Mouse (Mus musculus) heart, adult 2 months (tissue): ENCODE data around the gene Stard7. TPM values are rescaled to one million over a fixed set of nuclear protein-coding genes. Genes with fewer than 3 reads are reported as not detected.

Experiments used
- DNase-seq, 2 experiments: peaks; one replicate each; pipeline ENCODE4 v3.0.0; 2021
- H3K27ac ChIP-seq: fragments of 200-600 bp; 2 replicates; pipeline ENCODE4 v1.8.1; 2022
- H3K27me3 ChIP-seq: fragments of 200-500 bp; 2 replicates; pipeline ENCODE4 v1.6.1; 2012; ENCODE audit warnings: mild to moderate bottlenecking, low read length, inconsistent platforms, mixed read lengths; ENCODE audit not compliant: control insufficient read depth, insufficient read depth
- H3K36me3 ChIP-seq: fragments of 200-500 bp; 2 replicates; pipeline ENCODE4 v1.6.1; 2012; ENCODE audit warnings: low read length, inconsistent platforms; ENCODE audit not compliant: control insufficient read depth, insufficient read depth
- H3K4me1 ChIP-seq: fragments of 200-500 bp; 2 replicates; pipeline ENCODE4 v1.6.1; 2011; ENCODE audit warnings: low read length; ENCODE audit not compliant: control insufficient read depth, insufficient read depth
- H3K4me3 ChIP-seq: fragments of 200-600 bp; 2 replicates; pipeline ENCODE4 v1.8.1; 2022
- H3K79me2 ChIP-seq: fragments of 200-500 bp; replicated peaks from 2 replicates; pipeline ENCODE4 v1.6.1; 2012; ENCODE audit warnings: mild to moderate bottlenecking, inconsistent platforms, low read length, moderate library complexity, mixed read lengths; ENCODE audit not compliant: control insufficient read depth, insufficient read depth
- H3K9ac ChIP-seq: fragments of 200-500 bp; 2 replicates; pipeline ENCODE4 v1.6.1; 2012; ENCODE audit warnings: low read depth, mild to moderate bottlenecking, control low read depth, inconsistent platforms, low read length, mixed read lengths
- CTCF ChIP-seq: fragments of 200-600 bp; IDR thresholded peaks from 2 replicates; pipeline ENCODE4 v1.8.1; 2022; ENCODE audit warnings: antibody characterized with exemption, mild to moderate bottlenecking, moderate library complexity
- EP300 ChIP-seq: fragments of 200-500 bp; IDR thresholded peaks from 2 replicates; pipeline ENCODE4 v1.6.1; 2011; ENCODE audit warnings: low read depth, low read length, control low read depth; ENCODE audit not compliant: insufficient read depth
- POLR2A ChIP-seq: fragments of 200-500 bp; IDR thresholded peaks from 2 replicates; pipeline ENCODE4 v1.6.1; 2011; ENCODE audit warnings: mild to moderate bottlenecking, low read depth, low read length, control low read depth; ENCODE audit not compliant: insufficient read depth
- WGBS: fragments of 180-500 bp; shearing (Covaris S2); methylation state at CpG from one replicate; pipeline ENCODE4 v1.1.7; 2018; 5-methylcytosine and 5-hydroxymethylcytosine counted together
- intact Hi-C: fragments of 180-260 bp; cut with DNase I; formaldehyde crosslinking; loops from one replicate; pipeline ENCODE4 v1.15.1; 2025
- polyA plus RNA-seq: library from polyadenylated mRNA; depleted of rRNA; stranded (reverse); fragments of >200 nt; gene quantifications from 2 replicates; pipeline ENCODE4 v1.2.3, GENCODE M21; 2012; rRNA removed
- total RNA-seq, 2 experiments: library from RNA; stranded (reverse); gene quantifications; 2 replicates each; pipeline ENCODE4 v1.2.3; 2021

Gene Stard7
- total and polyA plus RNA-seq, 3 experiments, result 64.0 to 165 (median 150) TPM

DNA sequence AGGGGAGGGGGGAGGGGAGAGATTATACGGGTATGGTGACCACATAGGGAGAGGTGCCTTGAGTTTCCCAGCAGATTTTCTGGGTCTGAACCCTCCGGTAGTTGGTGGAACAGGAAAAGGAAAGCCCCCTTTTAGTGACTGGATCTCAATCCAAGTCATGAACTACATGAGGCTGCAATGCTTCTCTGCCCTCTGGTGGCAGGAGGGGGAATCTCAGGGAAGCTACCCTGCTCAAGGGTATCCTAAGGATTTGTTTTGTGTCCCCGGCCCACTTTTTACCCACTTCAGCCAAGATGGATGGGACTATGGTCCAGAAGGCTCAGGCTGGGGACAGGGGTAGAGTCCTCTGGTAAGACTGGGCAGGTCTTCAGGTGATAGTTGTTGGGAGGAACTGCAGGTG is 71.1 kb downstream of the Stard7 start:
- intact Hi-C loops, result loop anchor here (2.0 to 5.0 kb wide), 2 partner anchors 32 to 174 kb away; no protein-coding TSS in a partner anchor
- no peaks in the 10 kb centered on the region; the same call in 1 of the 2 replicates for H3K4me1 ChIP-seq
- 9% methylated on average over 3 of the region's 3 CpGs for WGBS
- no peaks in the 10 kb centered on the region for H3K27me3 ChIP-seq
- H3K79me2 ChIP-seq, result no peaks in the 10 kb centered on the region
- no peak overlapping the region for H3K27ac ChIP-seq
- no peaks in the 10 kb centered on the region for H3K36me3 ChIP-seq
- DNase-seq, result peak; percentile 50 to 71
- TF ChIP-seq EP300 (peak; percentile 54; the same call in 1 of the 2 replicates), CTCF (peak; percentile 95), POLR2A (no peak)
- no peak overlapping the region for H3K9ac ChIP-seq
- no peak overlapping the region for H3K4me3 ChIP-seq

DNA sequence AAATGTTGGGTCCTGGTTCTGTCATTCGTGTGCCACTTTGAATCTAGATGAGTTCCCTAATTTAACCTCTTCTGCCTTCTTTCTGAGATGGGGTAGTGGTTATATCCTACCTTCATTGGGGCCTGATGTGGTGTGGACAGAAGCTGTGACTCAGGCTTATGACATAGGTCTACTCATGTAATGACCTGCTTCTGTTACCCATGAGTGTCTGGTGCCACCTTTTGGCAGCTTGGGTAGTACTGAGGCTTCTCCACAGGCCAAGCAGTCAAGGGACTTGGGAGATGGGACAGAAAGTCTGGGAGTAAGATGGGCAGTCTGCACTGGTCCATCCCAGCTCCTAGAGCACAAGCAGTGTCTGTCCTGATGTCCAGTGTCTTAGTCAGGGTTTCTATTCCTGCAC is 76.3 kb downstream of the Stard7 start:
- Histone ChIP-seq H3K27ac (no peak overlapping the region), H3K79me2 (no peaks in the 10 kb centered on the region), H3K36me3 (no peaks in the 10 kb centered on the region), H3K4me1 (no peaks in the 10 kb centered on the region), H3K9ac (no peak overlapping the region), H3K4me3 (no peak overlapping the region), H3K27me3 (no peaks in the 10 kb centered on the region)
- intact Hi-C loops, result no loop called here
- no peak for DNase-seq
- WGBS, result 63% methylated on average over 1 of the region's 1 CpGs
- no peak for TF ChIP-seq EP300
- TF ChIP-seq CTCF, result peak; percentile 39

DNA sequence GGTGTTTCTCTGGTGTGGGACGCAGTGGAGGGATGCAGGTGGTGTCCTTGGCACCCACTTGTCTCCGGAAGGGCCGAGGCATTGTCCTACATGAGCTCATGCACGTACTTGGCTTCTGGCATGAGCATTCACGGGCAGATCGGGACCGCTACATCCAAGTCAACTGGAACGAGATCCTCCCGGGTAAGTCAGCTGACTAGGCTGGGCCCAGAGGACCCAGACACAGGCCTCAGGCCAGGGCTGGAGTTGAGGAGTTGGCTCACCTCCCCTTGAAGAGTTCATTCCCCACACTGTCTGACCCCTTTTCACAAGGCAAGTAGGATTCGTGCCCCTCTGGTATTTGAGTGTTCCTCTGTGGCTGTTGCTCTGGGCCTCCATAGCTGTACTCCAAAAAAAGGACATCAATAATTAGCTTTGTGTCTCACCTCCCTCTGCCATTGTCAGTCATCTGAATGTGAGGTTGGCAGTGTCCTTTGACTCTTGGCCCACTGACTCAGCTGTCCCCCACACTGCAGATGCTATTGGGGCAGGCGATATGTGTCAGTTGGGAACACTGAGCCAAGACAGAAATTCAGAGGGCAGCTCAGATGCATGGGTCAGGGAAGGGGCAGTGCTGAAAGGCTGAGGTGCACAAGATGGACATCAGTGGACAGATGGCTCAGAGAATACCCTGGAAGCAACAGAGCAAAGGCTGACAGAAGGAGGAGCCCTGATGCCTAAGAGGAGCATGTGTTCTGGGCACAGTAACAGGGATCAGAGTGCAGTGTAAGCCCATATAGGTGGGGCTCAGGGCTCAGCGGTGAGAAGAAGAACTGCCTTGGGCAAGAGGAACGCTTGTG is 77.3 kb downstream of the Stard7 start:
- H3K27ac ChIP-seq, result no peak overlapping the region
- TF ChIP-seq EP300 (no peak), CTCF (no peak), POLR2A (no peak)
- no peak for DNase-seq
- no peaks in the 10 kb centered on the region for H3K36me3 ChIP-seq
- no peaks in the 10 kb centered on the region for H3K4me1 ChIP-seq
- 67% methylated on average over 13 of the region's 13 CpGs for WGBS
- H3K79me2 ChIP-seq, result no peaks in the 10 kb centered on the region
- H3K9ac ChIP-seq, result no peak overlapping the region
- no peak overlapping the region for H3K4me3 ChIP-seq
- no peaks in the 10 kb centered on the region for H3K27me3 ChIP-seq
- intact Hi-C loops, result no loop called here

Other genes starting within 250 kb of the Stard7 start
- 10 to 100 TPM; 16.3 to 20.0 TPM for gene Blvra, start 199.6 kb upstream of the Stard7 start, total RNA-seq
- gene Blvra, start 199.6 kb upstream of the Stard7 start, polyA plus RNA-seq, result 9.0 and 15.9 TPM in 2 replicates
- 1 to 10 TPM in 1 of 2 experiments, under 1 TPM in 1; 0.64 to 1.4 TPM for gene Ncaph, start 136.3 kb upstream of the Stard7 start, total RNA-seq
- gene Ncaph, start 136.3 kb upstream of the Stard7 start, polyA plus RNA-seq, result 0.41 and 0.44 TPM in 2 replicates
- gene Itpripl1, start 126.8 kb upstream of the Stard7 start, total RNA-seq, result 10 to 100 TPM; 14.4 to 17.6 TPM
- gene Itpripl1, start 126.8 kb upstream of the Stard7 start, polyA plus RNA-seq, result 7.9 and 11.5 TPM in 2 replicates
- gene 1810024B03Rik, start 61.9 kb upstream of the Stard7 start, total RNA-seq, result under 1 TPM; 0.36 to 0.60 TPM
- gene 1810024B03Rik, start 61.9 kb upstream of the Stard7 start, polyA plus RNA-seq, result 0.94 TPM in 2 replicates
- gene Snrnp200, start 61.8 kb upstream of the Stard7 start, total RNA-seq, result 10 to 100 TPM; 59.3 to 69.5 TPM
- gene Snrnp200, start 61.8 kb upstream of the Stard7 start, polyA plus RNA-seq, result 34.0 and 58.7 TPM in 2 replicates
- 10 to 100 TPM; 56.3 to 60.8 TPM for gene Ciao1, start 22.4 kb upstream of the Stard7 start, total RNA-seq
- 59.1 and 74.2 TPM in 2 replicates for gene Ciao1, start 22.4 kb upstream of the Stard7 start, polyA plus RNA-seq
- 10 to 100 TPM; 24.8 to 27.4 TPM for gene Tmem127, start 22.3 kb upstream of the Stard7 start, total RNA-seq
- 45.6 and 64.8 TPM in 2 replicates for gene Tmem127, start 22.3 kb upstream of the Stard7 start, polyA plus RNA-seq
- gene Dusp2, start 65.9 kb downstream of the Stard7 start, total RNA-seq, result under 1 TPM; 0.44 to 0.45 TPM
- gene Dusp2, start 65.9 kb downstream of the Stard7 start, polyA plus RNA-seq, result 0.97 and 1.1 TPM in 2 replicates
- gene Astl, start 68.4 kb downstream of the Stard7 start, total RNA-seq, result not detected
- gene Astl, start 68.4 kb downstream of the Stard7 start, polyA plus RNA-seq, result not detected in 2 replicates
- 1 to 10 TPM in 1 of 2 experiments, under 1 TPM in 1; 0.73 to 1.1 TPM for gene Adra2b, start 93.0 kb downstream of the Stard7 start, total RNA-seq
- gene Adra2b, start 93.0 kb downstream of the Stard7 start, polyA plus RNA-seq, result 1.0 and 1.6 TPM in 2 replicates
- gene Gpat2, start 155.0 kb downstream of the Stard7 start, total RNA-seq, result not detected
- gene Gpat2, start 155.0 kb downstream of the Stard7 start, polyA plus RNA-seq, result 0.06 and 0.08 TPM in 2 replicates
- 10 to 100 TPM; 42.5 to 44.5 TPM for gene Fahd2a, start 174.3 kb downstream of the Stard7 start, total RNA-seq
- gene Fahd2a, start 174.3 kb downstream of the Stard7 start, polyA plus RNA-seq, result 34.5 and 40.3 TPM in 2 replicates